Mouse (Mus musculus): ENCODE measurements around the gene Heatr6.

Heatr6 gene

GRCm38 (mm10) chr11:83802166-83802565 lies 48.7 kb downstream of the Heatr6 start:
- DNase-seq (ENCODE audit: low spot score): no peak

- no peak for DNase-seq (ENCODE audit: low spot score)
These were observed 49.1 kb downstream of the Heatr6 start for GRCm38 (mm10) chr11:83802581-83802980.

- DNase-seq (ENCODE audit: low spot score): no peak
These were observed 56.9 kb downstream of the Heatr6 start for GRCm38 (mm10) chr11:83810441-83810840.

- no peak for DNase-seq (ENCODE audit: low spot score)
These were observed 61.7 kb downstream of the Heatr6 start for GRCm38 (mm10) chr11:83815191-83815590.

- peak; percentile 4 for DNase-seq (ENCODE audit: low spot score)
These were observed 62.1 kb downstream of the Heatr6 start for GRCm38 (mm10) chr11:83815628-83816027.

- DNase-seq (ENCODE audit: low spot score): no peak
These were observed 63.6 kb downstream of the Heatr6 start for GRCm38 (mm10) chr11:83817048-83817447.

GRCm38 (mm10) chr11:83817994-83818393 lies 64.5 kb downstream of the Heatr6 start:
- no peak for DNase-seq (ENCODE audit: low spot score)

- no peak for DNase-seq (ENCODE audit: low spot score)
These were observed 65.2 kb downstream of the Heatr6 start for GRCm38 (mm10) chr11:83818591-83819127.

- no peak for DNase-seq (ENCODE audit: low spot score)
These were observed 66.4 kb downstream of the Heatr6 start for GRCm38 (mm10) chr11:83819806-83820483.

GRCm38 (mm10) chr11:83826142-83826541 lies 72.6 kb downstream of the Heatr6 start:
- DNase-seq (ENCODE audit: low spot score): no peak

GRCm38 (mm10) chr11:83828553-83829142 lies 75.2 kb downstream of the Heatr6 start:
- DNase-seq (ENCODE audit: low spot score): no peak

- DNase-seq (ENCODE audit: low spot score): no peak
These were observed 78.9 kb downstream of the Heatr6 start for GRCm38 (mm10) chr11:83832389-83832788.
